In genomic region chr10:62143820-62144219, GRCm38 (mm10) we compare ENCODE assay signal across 10 mouse cellular contexts. TPM values are rescaled to one million over a fixed set of nuclear protein-coding genes. Genes with fewer than 3 reads are reported as not detected.
DNase-seq lines count a peak whose midpoint lies in the region; ATAC-seq lines count a peak whose summit lies in the region.
"Had no signal": no experiment of that assay in that cellular context is flagged by ENCODE, and none has a peak within 500 bp of the region (broad histone marks: within the 10 kb centered on the region; RNA-seq: fewer than 3 reads in every experiment).

Fam241b (minus strand) TSS chr10:62143920.

- intact Hi-C loops in left cerebral cortex, postnatal 36 days (cut with DNase I): no loop called here

- WGBS in neural tube, embryonic 11.5 days: 62% methylated on average over 8 of the region's 8 CpGs
- 72% methylated on average over 8 of the region's 8 CpGs for WGBS in hindbrain, embryonic 12.5 days
- 52% methylated on average over 8 of the region's 8 CpGs for WGBS in stomach, embryonic 15.5 days

- H3K27me3 ChIP-seq in neural tube, embryonic 11.5 days (ENCODE audit: control insufficient read depth, insufficient read depth, low read length): peaks cover 36% of the 10 kb centered on the region
- H3K27me3 ChIP-seq in hindbrain, embryonic 12.5 days: peaks cover 69% of the 10 kb centered on the region
- H3K27me3 ChIP-seq in stomach, embryonic 15.5 days (replicated peaks): no peaks in the 10 kb centered on the region

- no peak for ATAC-seq in neural tube, embryonic 11.5 days (ENCODE audit: insufficient read depth, low FRiP score, low TSS enrichment)
- no peak for ATAC-seq in hindbrain, embryonic 12.5 days (ENCODE audit: low FRiP score)
- ATAC-seq in stomach, embryonic 15.5 days (ENCODE audit: insufficient read depth, low FRiP score, low read depth): no peak

- no peak within 1 kb of the TSS for H3K9ac ChIP-seq in neural tube, embryonic 11.5 days (ENCODE audit: low read length)
- no peak within 1 kb of the TSS for H3K9ac ChIP-seq in hindbrain, embryonic 12.5 days
- no peak within 1 kb of the TSS for H3K9ac ChIP-seq in stomach, embryonic 15.5 days
- H3K9ac ChIP-seq: lung, embryonic 14.5 days had no signal

- no peaks in the 10 kb centered on the region for H3K9me3 ChIP-seq in neural tube, embryonic 11.5 days (ENCODE audit: control insufficient read depth, low read length)
- no peaks in the 10 kb centered on the region for H3K9me3 ChIP-seq in hindbrain, embryonic 12.5 days (replicated peaks)
- no peaks in the 10 kb centered on the region for H3K9me3 ChIP-seq in stomach, embryonic 15.5 days

- H3K4me1 ChIP-seq in neural tube, embryonic 11.5 days (ENCODE audit: control insufficient read depth, insufficient read depth, low read length): peaks cover 8% of the 10 kb centered on the region
- peaks cover 8% of the 10 kb centered on the region; the same call in 1 of the 2 replicates for H3K4me1 ChIP-seq in hindbrain, embryonic 12.5 days
- H3K4me1 ChIP-seq in stomach, embryonic 15.5 days: no peaks in the 10 kb centered on the region

- H3K27ac ChIP-seq in neural tube, embryonic 11.5 days (ENCODE audit: low read depth, low read length): no peak within 1 kb of the TSS
- no peak within 1 kb of the TSS for H3K27ac ChIP-seq in hindbrain, embryonic 12.5 days
- H3K27ac ChIP-seq in stomach, embryonic 15.5 days: no peak within 1 kb of the TSS

- no peak for DNase-seq in neural tube, embryonic 11.5 days (ENCODE audit: low spot score)
- no peak for DNase-seq in neural tube, embryonic 10.5 days (ENCODE audit: extremely low spot score, low spot score)
- no peak for DNase-seq in left cerebral cortex, postnatal 36 days (ENCODE audit: low spot score in 2 of 2)
- no peak for DNase-seq in heart, postnatal 4 days
- no peak for DNase-seq in retina, postnatal 1 day
- DNase-seq in kidney, postnatal 25 days: no peak
- DNase-seq: lung, embryonic 14.5 days; thymus, postnatal 14 days had no signal

- H3K4me3 ChIP-seq in neural tube, embryonic 11.5 days (ENCODE audit: low read depth, low read length): no peak within 1 kb of the TSS
- no peak within 1 kb of the TSS for H3K4me3 ChIP-seq in hindbrain, embryonic 12.5 days
- H3K4me3 ChIP-seq in stomach, embryonic 15.5 days (replicated peaks): no peak within 1 kb of the TSS

- no peaks in the 10 kb centered on the region for H3K36me3 ChIP-seq in neural tube, embryonic 11.5 days (ENCODE audit: control insufficient read depth, insufficient read depth, low read length)
- H3K36me3 ChIP-seq in hindbrain, embryonic 12.5 days: no peaks in the 10 kb centered on the region
- H3K36me3 ChIP-seq in stomach, embryonic 15.5 days: no peaks in the 10 kb centered on the region

- H3K4me2 ChIP-seq in neural tube, embryonic 11.5 days (ENCODE audit: low read depth): no peak within 1 kb of the TSS
- no peak within 1 kb of the TSS for H3K4me2 ChIP-seq in hindbrain, embryonic 12.5 days (replicated peaks)
- H3K4me2 ChIP-seq in stomach, embryonic 15.5 days: no peak within 1 kb of the TSS
- H3K4me2 ChIP-seq: lung, embryonic 14.5 days had no signal

RNA-seq across cellular contexts. Expression of gene Fam241b, which starts in this region (rescaled TPM):
- 9.5 and 10.9 TPM in 2 replicates for polyA plus RNA-seq in neural tube, embryonic 11.5 days (2014; fragmentation: Nextera tagmentation; extraction: Ambion mirVana)
- 47.5 and 50.0 TPM in 2 replicates for polyA plus RNA-seq in hindbrain, embryonic 12.5 days (2016; fragmentation: Nextera tagmentation; extraction: Ambion mirVana)
- total RNA-seq in left cerebral cortex, postnatal 36 days (2021): 10 to 100 TPM; 51.1 to 59.8 TPM
- 24.2 and 27.4 TPM in 2 replicates for polyA plus RNA-seq in stomach, embryonic 15.5 days (2015; fragmentation: Nextera tagmentation; extraction: Ambion mirVana)
- under 1 TPM; 0.70 to 0.86 TPM for total RNA-seq in heart, postnatal 4 days (2021)

Comparison
In these comparisons a context has a peak if more than half of its experiments do, and no peak if none do; other contexts are left out.
1. RNA of gene Fam241b (total RNA-seq): 51.1 to 59.8 TPM in left cerebral cortex, postnatal 36 days; 0.70 to 0.86 TPM in heart, postnatal 4 days; every median in the first group is over 10 times any median in the second.